Mouse (Mus musculus): ENCODE results near the gene Gas6. TPM values are rescaled to one million over a fixed set of nuclear protein-coding genes. Genes with fewer than 3 reads are reported as not detected.

Gene Gas6
- polyA plus RNA-seq, 1 experiment, result 54.0 TPM

DNA sequence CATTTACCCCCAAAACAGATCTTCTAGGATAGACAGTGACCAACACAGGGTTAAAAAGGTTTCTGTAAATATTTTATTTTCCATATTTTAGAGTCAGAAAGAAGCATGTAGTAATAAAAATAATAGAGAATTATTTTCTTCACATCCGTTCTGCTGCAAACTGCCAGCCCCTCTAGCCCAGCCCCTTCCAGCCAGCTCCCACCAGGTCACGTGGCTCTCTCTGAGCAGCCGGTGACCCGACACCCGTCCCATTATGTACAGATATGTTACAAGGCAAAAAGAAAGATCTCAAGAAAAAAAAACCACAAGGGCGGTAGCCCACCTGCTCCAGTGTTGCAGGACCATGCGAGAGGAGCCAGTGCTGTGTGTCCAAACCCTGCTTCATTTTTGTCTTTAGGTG is 29.0 kb downstream of the Gas6 start:
- H3K4me1 ChIP-seq (ENCODE audit: control insufficient read depth, insufficient read depth, insufficient read length), result no peaks in the 10 kb centered on the region

DNA sequence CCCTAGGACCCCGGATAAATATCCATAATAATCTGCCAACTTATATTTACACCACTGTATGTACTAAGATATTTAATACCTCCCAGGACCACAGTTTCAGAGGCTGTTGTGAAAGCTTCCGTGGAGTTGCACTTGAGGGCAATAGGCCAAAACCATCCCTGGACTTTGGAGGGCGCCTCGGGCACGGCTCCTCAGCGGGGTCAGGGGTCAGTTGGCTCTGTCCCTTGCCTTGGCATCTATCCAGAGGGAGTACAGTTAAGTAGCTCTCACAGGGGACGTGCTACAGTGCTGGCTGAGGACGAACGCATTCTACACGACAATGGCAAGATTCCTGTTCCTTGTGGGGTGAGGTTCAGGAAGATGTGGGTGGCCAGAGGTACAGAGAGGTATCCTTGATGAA is 31.9 kb downstream of the Gas6 start:
- 84% methylated on average over 10 of the region's 10 CpGs for WGBS
- no peak for DNase-seq (ENCODE audit: low read depth in 1 of 2, low spot score in 2 of 2)
- no peaks in the 10 kb centered on the region for H3K27me3 ChIP-seq (ENCODE audit: control insufficient read depth, insufficient read depth, low read length)
- no peak overlapping the region for H3K4me3 ChIP-seq (ENCODE audit: extremely low read depth, insufficient read depth, insufficient read length)
- H3K36me3 ChIP-seq (ENCODE audit: control insufficient read depth, insufficient read depth, low read length), result no peaks in the 10 kb centered on the region
- H3K27ac ChIP-seq (ENCODE audit: insufficient read depth, low read length), result no peak overlapping the region
- TF ChIP-seq POLR2A (IDR thresholded peaks at IDR 0.05; ENCODE audit: low read depth, low read length), result no peak
- no peak for TF ChIP-seq CTCF (IDR thresholded peaks at IDR 0.05; ENCODE audit: extremely low read depth, insufficient read depth, insufficient read length, insufficient replicate concordance)
- H3K4me1 ChIP-seq (ENCODE audit: control insufficient read depth, insufficient read depth, insufficient read length), result no peaks in the 10 kb centered on the region

More for the DNA sequence above, 29.0 kb downstream of the Gas6 start:
- Histone ChIP-seq H3K36me3 (ENCODE audit: control insufficient read depth, insufficient read depth, low read length) (no peaks in the 10 kb centered on the region), H3K27ac (ENCODE audit: insufficient read depth, low read length) (no peak overlapping the region), H3K4me3 (ENCODE audit: extremely low read depth, insufficient read depth, insufficient read length) (no peak overlapping the region), H3K27me3 (ENCODE audit: control insufficient read depth, insufficient read depth, low read length) (no peaks in the 10 kb centered on the region)
- 75% methylated on average over 7 of the region's 7 CpGs for WGBS
- TF ChIP-seq CTCF (IDR thresholded peaks at IDR 0.05; ENCODE audit: extremely low read depth, insufficient read depth, insufficient read length, insufficient replicate concordance) (no peak), POLR2A (IDR thresholded peaks at IDR 0.05; ENCODE audit: low read depth, low read length) (no peak)
- no peak for DNase-seq (ENCODE audit: low read depth in 1 of 2, low spot score in 2 of 2)

DNA sequence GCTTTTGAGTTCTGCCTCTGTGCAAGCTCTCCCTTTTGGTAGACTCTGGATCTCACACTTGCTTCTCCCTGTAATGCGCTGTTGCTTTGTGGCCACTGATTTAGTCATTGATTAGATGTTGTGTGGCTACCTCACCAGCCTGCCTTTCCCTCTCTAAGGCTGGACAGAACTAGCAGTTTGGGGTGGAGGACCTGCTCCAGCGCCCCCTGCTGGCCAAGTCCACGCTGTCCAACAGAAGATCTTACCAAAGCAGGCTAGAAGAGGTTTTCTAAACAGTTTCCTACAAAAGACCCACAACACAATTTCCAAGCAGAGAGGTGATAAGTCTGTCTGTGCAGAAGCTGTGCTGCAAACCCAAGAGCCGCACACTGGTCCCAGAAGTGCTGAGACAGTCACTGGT is 32.4 kb downstream of the Gas6 start:
- peak in 1 of 2 experiments; percentile 52 for DNase-seq (ENCODE audit: low read depth in 1 of 2, low spot score in 2 of 2)
- WGBS, result 37% methylated on average over 4 of the region's 4 CpGs
- Histone ChIP-seq H3K27ac (ENCODE audit: insufficient read depth, low read length) (no peak overlapping the region), H3K27me3 (ENCODE audit: control insufficient read depth, insufficient read depth, low read length) (no peaks in the 10 kb centered on the region), H3K36me3 (ENCODE audit: control insufficient read depth, insufficient read depth, low read length) (no peaks in the 10 kb centered on the region), H3K4me1 (ENCODE audit: control insufficient read depth, insufficient read depth, insufficient read length) (no peaks in the 10 kb centered on the region), H3K4me3 (ENCODE audit: extremely low read depth, insufficient read depth, insufficient read length) (no peak overlapping the region)
- TF ChIP-seq POLR2A (IDR thresholded peaks at IDR 0.05; ENCODE audit: low read depth, low read length), result no peak
- TF ChIP-seq CTCF (IDR thresholded peaks at IDR 0.05; ENCODE audit: extremely low read depth, insufficient read depth, insufficient read length, insufficient replicate concordance), result peak; percentile 77; the same call in 1 of the 2 replicates

GRCm38 (mm10) chr8:13461085-13461765 is 33.1 kb downstream of the Gas6 start:
- Histone ChIP-seq H3K36me3 (ENCODE audit: control insufficient read depth, insufficient read depth, low read length) (no peaks in the 10 kb centered on the region), H3K27ac (ENCODE audit: insufficient read depth, low read length) (no peak overlapping the region), H3K4me1 (ENCODE audit: control insufficient read depth, insufficient read depth, insufficient read length) (no peaks in the 10 kb centered on the region), H3K27me3 (ENCODE audit: control insufficient read depth, insufficient read depth, low read length) (no peaks in the 10 kb centered on the region), H3K4me3 (ENCODE audit: extremely low read depth, insufficient read depth, insufficient read length) (no peak overlapping the region)
- TF ChIP-seq CTCF (IDR thresholded peaks at IDR 0.05; ENCODE audit: extremely low read depth, insufficient read depth, insufficient read length, insufficient replicate concordance) (no peak), POLR2A (IDR thresholded peaks at IDR 0.05; ENCODE audit: low read depth, low read length) (no peak)
- WGBS, result 59% methylated on average over 17 of the region's 17 CpGs
- DNase-seq (ENCODE audit: low read depth in 1 of 2, low spot score in 2 of 2), result no peak

DNA sequence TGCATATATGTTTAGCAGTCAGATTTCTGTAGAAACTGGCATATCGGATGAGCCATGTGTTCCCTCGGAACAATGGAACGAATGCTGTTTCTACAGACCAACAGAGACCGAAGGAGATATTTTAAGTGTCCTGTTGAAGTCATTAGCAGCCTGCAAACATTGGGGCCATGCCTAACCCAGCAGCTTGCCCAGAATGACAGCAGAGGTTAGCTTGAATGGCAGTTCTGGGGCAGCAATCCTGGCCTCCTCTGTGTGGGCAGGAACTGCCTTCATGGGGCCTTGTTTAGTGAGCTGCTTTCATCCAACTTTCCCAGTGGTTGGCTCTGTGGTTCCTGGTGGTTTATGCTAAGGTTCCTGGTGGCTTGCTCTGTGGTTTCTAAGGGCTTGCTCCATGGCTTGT is 34.9 kb downstream of the Gas6 start:
- Histone ChIP-seq H3K36me3 (ENCODE audit: control insufficient read depth, insufficient read depth, low read length) (no peaks in the 10 kb centered on the region), H3K4me3 (ENCODE audit: extremely low read depth, insufficient read depth, insufficient read length) (no peak overlapping the region), H3K27ac (ENCODE audit: insufficient read depth, low read length) (no peak overlapping the region), H3K4me1 (ENCODE audit: control insufficient read depth, insufficient read depth, insufficient read length) (no peaks in the 10 kb centered on the region), H3K27me3 (ENCODE audit: control insufficient read depth, insufficient read depth, low read length) (no peaks in the 10 kb centered on the region)
- whole genome bisulfite sequencing, result 98% methylated on average over 4 of the region's 4 CpGs
- DNase-seq (ENCODE audit: low read depth in 1 of 2, low spot score in 2 of 2), result no peak
- no peak for TF ChIP-seq POLR2A (IDR thresholded peaks at IDR 0.05; ENCODE audit: low read depth, low read length)
- TF ChIP-seq CTCF (IDR thresholded peaks at IDR 0.05; ENCODE audit: extremely low read depth, insufficient read depth, insufficient read length, insufficient replicate concordance), result no peak

- TF ChIP-seq CTCF (IDR thresholded peaks at IDR 0.05; ENCODE audit: extremely low read depth, insufficient read depth, insufficient read length, insufficient replicate concordance), result peak; percentile 55; the same call in 1 of the 2 replicates
- TF ChIP-seq POLR2A (IDR thresholded peaks at IDR 0.05; ENCODE audit: low read depth, low read length), result no peak
- Histone ChIP-seq H3K27me3 (ENCODE audit: control insufficient read depth, insufficient read depth, low read length) (no peaks in the 10 kb centered on the region), H3K4me3 (ENCODE audit: extremely low read depth, insufficient read depth, insufficient read length) (no peak overlapping the region), H3K36me3 (ENCODE audit: control insufficient read depth, insufficient read depth, low read length) (no peaks in the 10 kb centered on the region), H3K4me1 (ENCODE audit: control insufficient read depth, insufficient read depth, insufficient read length) (no peaks in the 10 kb centered on the region), H3K27ac (ENCODE audit: insufficient read depth, low read length) (no peak overlapping the region)
- DNase-seq (ENCODE audit: low read depth in 1 of 2, low spot score in 2 of 2), result peak in 1 of 2 experiments; percentile 24
- WGBS, result 16% methylated on average over 2 of the region's 2 CpGs
These were observed 39.0 kb downstream of the Gas6 start for GRCm38 (mm10) chr8:13455295-13455694.

Data from spleen, adult 2 months (tissue).